Mouse (Mus musculus) MEL (cell line): ENCODE results near the gene Cep68. TPM values are rescaled to one million over a fixed set of nuclear protein-coding genes. Genes with fewer than 3 reads are reported as not detected.
A peak's percentile ranks its signal among the peaks of the same experiment; 100 is the strongest.

ENCODE experiments used
- DNase-seq: peaks from one replicate; pipeline ENCODE4 v3.0.0; 2011; ENCODE audit warnings: low read depth, low spot score
- H3K27ac ChIP-seq: 2 replicates; pipeline ENCODE4 v1.5.1; 2012; ENCODE audit warnings: low read depth, mild to moderate bottlenecking, control low read depth, low read length, moderate library complexity; ENCODE audit not compliant: control insufficient read depth
- H3K27me3 ChIP-seq, 2 experiments: fragments of 150-350 bp in 1 of 2; sonication (generic) in 1 of 2; 2 replicates each; pipeline ENCODE4 v1.6.1; 2012; ENCODE audit warnings: low read length in 2 of 2, mild to moderate bottlenecking in 2 of 2, improper control_type of control experiment in 1 of 2, moderate library complexity in 1 of 2; ENCODE audit not compliant: insufficient read depth in 2 of 2, control insufficient read depth in 1 of 2
- H3K36me3 ChIP-seq, 2 experiments: 2 replicates each; pipeline ENCODE4 v1.6.1; 2012 to 2014; ENCODE audit warnings: low read length in 2 of 2, improper control_type of control experiment in 1 of 2, inconsistent platforms in 1 of 2, mild to moderate bottlenecking in 1 of 2; ENCODE audit not compliant: insufficient read depth in 2 of 2, control insufficient read depth in 1 of 2
- H3K4me1 ChIP-seq, 2 experiments: fragments of 150-350 bp in 1 of 2; sonication (generic) in 1 of 2; 2 replicates each; pipeline ENCODE4 v1.6.1; 2012; ENCODE audit warnings: low read length in 2 of 2, improper control_type of control experiment in 1 of 2, mild to moderate bottlenecking in 1 of 2; ENCODE audit not compliant: insufficient read depth in 2 of 2, control insufficient read depth in 1 of 2
- H3K4me3 ChIP-seq, 2 experiments: fragments of 150-350 bp in 1 of 2; sonication (generic) in 1 of 2; 2 replicates each; pipeline ENCODE4 v1.5.1; 2012; ENCODE audit warnings: low read depth in 2 of 2, low read length in 2 of 2, mild to moderate bottlenecking in 2 of 2, moderate library complexity in 2 of 2, control low read depth in 1 of 2, improper control_type of control experiment in 1 of 2; ENCODE audit not compliant: control insufficient read depth in 1 of 2, insufficient read depth in 1 of 2
- H3K79me2 ChIP-seq: 2 replicates; pipeline ENCODE4 v1.6.1; 2012; ENCODE audit warnings: mild to moderate bottlenecking, low read length, moderate library complexity; ENCODE audit not compliant: control insufficient read depth, poor library complexity, insufficient read depth
- H3K9ac ChIP-seq: 2 replicates; pipeline ENCODE4 v1.6.1; 2012; ENCODE audit warnings: low read depth, mild to moderate bottlenecking, control low read depth, low read length, moderate library complexity; ENCODE audit not compliant: control insufficient read depth, poor library complexity, severe bottlenecking
- H3K9me3 ChIP-seq: fragments of 150-350 bp; sonication (generic); replicated peaks from 2 replicates; pipeline ENCODE4 v1.6.1; 2012; ENCODE audit warnings: mild to moderate bottlenecking, low read length, improper control_type of control experiment, moderate library complexity; ENCODE audit not compliant: insufficient read depth
- BHLHE40 ChIP-seq: IDR thresholded peaks from 2 replicates; pipeline ENCODE4 v1.6.1; 2012; ENCODE audit warnings: low read depth, mild to moderate bottlenecking, inconsistent platforms, low read length, improper control_type of control experiment, borderline replicate concordance
- CHD2 ChIP-seq: IDR thresholded peaks from 2 replicates; pipeline ENCODE4 v1.6.1; 2011; ENCODE audit warnings: low read length, improper control_type of control experiment
- CTCF ChIP-seq, 3 experiments: IDR thresholded peaks in 2 of 3; conservative IDR thresholded peaks in 1 of 3; 2 replicates each; pipeline ENCODE4 v1.5.1; 2011 to 2012; ENCODE audit warnings: low read length in 3 of 3, low read depth in 2 of 3, mild to moderate bottlenecking in 2 of 3, improper control_type of control experiment in 1 of 3, inconsistent platforms in 1 of 3, mixed read lengths in 1 of 3, moderate library complexity in 1 of 3; ENCODE audit not compliant: control insufficient read depth in 1 of 3, insufficient read depth in 1 of 3, poor library complexity in 1 of 3, severe bottlenecking in 1 of 3
- E2F4 ChIP-seq: IDR thresholded peaks from 2 replicates; pipeline ENCODE4 v1.6.1; 2011; ENCODE audit warnings: low read depth, low read length, improper control_type of control experiment, borderline replicate concordance
- EP300 ChIP-seq, 2 experiments: IDR thresholded peaks; 2 replicates each; pipeline ENCODE4 v1.6.1; 2011; ENCODE audit warnings: improper control_type of control experiment in 2 of 2, low read length in 2 of 2, low read depth in 1 of 2, mild to moderate bottlenecking in 1 of 2
- ETS1 ChIP-seq: IDR thresholded peaks from 2 replicates; pipeline ENCODE4 v1.6.1; 2012; ENCODE audit warnings: low read depth, mild to moderate bottlenecking, inconsistent platforms, low read length, improper control_type of control experiment, moderate library complexity
- GATA1 ChIP-seq: IDR thresholded peaks from 2 replicates; pipeline ENCODE4 v1.6.1; 2011; ENCODE audit warnings: low read depth, low read length, improper control_type of control experiment
- JUND ChIP-seq: IDR thresholded peaks from 2 replicates; pipeline ENCODE4 v1.6.1; 2011; ENCODE audit warnings: low read depth, mild to moderate bottlenecking, improper control_type of control experiment, low read length
- MAFK ChIP-seq: IDR thresholded peaks from 2 replicates; pipeline ENCODE4 v1.6.1; 2011; ENCODE audit warnings: low read depth, mild to moderate bottlenecking, low read length, improper control_type of control experiment, borderline replicate concordance
- MAZ ChIP-seq: IDR thresholded peaks from 2 replicates; pipeline ENCODE4 v1.6.1; 2012; ENCODE audit warnings: low read depth, mild to moderate bottlenecking, inconsistent platforms, low read length, improper control_type of control experiment
- MEF2A ChIP-seq: IDR thresholded peaks from 2 replicates; pipeline ENCODE4 v1.6.1; 2014; ENCODE audit warnings: low read depth, mild to moderate bottlenecking, inconsistent platforms, low read length, improper control_type of control experiment; ENCODE audit not compliant: poor library complexity, insufficient replicate concordance, severe bottlenecking; ENCODE audit errors: extremely low read depth
- MXI1 ChIP-seq: IDR thresholded peaks from 2 replicates; pipeline ENCODE4 v1.6.1; 2011; ENCODE audit warnings: mild to moderate bottlenecking, low read depth, low read length, improper control_type of control experiment
- MYC ChIP-seq: IDR thresholded peaks from 2 replicates; pipeline ENCODE4 v1.6.1; 2011; ENCODE audit warnings: low read depth, mild to moderate bottlenecking, low read length, improper control_type of control experiment, moderate library complexity
- POLR2A ChIP-seq, 2 experiments: IDR thresholded peaks; 2 replicates each; pipeline ENCODE4 v1.6.1; 2011 to 2012; ENCODE audit warnings: low read length in 2 of 2, mild to moderate bottlenecking in 2 of 2, control low read depth in 1 of 2, improper control_type of control experiment in 1 of 2, low read depth in 1 of 2, moderate library complexity in 1 of 2; ENCODE audit not compliant: control insufficient read depth in 1 of 2, insufficient read depth in 1 of 2, poor library complexity in 1 of 2
- POLR2AphosphoS2 ChIP-seq: IDR thresholded peaks from 2 replicates; pipeline ENCODE4 v1.6.1; 2011; ENCODE audit warnings: low read length, improper control_type of control experiment
- POLR2AphosphoS5 ChIP-seq: IDR thresholded peaks from 2 replicates; pipeline ENCODE4 v1.6.1; 2012; ENCODE audit warnings: low read depth, borderline replicate concordance, mild to moderate bottlenecking, inconsistent platforms, low read length, moderate library complexity, mixed read lengths
- RAD21 ChIP-seq: IDR thresholded peaks from 2 replicates; pipeline ENCODE4 v1.6.1; 2011; ENCODE audit warnings: mild to moderate bottlenecking, low read depth, low read length, improper control_type of control experiment
- RCOR1 ChIP-seq: IDR thresholded peaks from 2 replicates; pipeline ENCODE4 v1.6.1; 2012; ENCODE audit warnings: low read depth, mild to moderate bottlenecking, inconsistent platforms, low read length, improper control_type of control experiment
- SIN3A ChIP-seq: IDR thresholded peaks from 2 replicates; pipeline ENCODE4 v1.6.1; 2012; ENCODE audit warnings: low read length, improper control_type of control experiment, inconsistent platforms
- SMC3 ChIP-seq: IDR thresholded peaks from 2 replicates; pipeline ENCODE4 v1.6.1; 2011; ENCODE audit warnings: low read depth, low read length, improper control_type of control experiment
- TAL1 ChIP-seq: IDR thresholded peaks from 2 replicates; pipeline ENCODE4 v1.6.1; 2012; ENCODE audit warnings: mild to moderate bottlenecking, inconsistent platforms, low read length, moderate library complexity, mixed read lengths
- TCF12 ChIP-seq: IDR thresholded peaks from 2 replicates; pipeline ENCODE4 v1.6.1; 2014; ENCODE audit warnings: low read depth, mild to moderate bottlenecking, inconsistent platforms, low read length, improper control_type of control experiment, moderate library complexity
- UBTF ChIP-seq: IDR thresholded peaks from 2 replicates; pipeline ENCODE4 v1.6.1; 2012; ENCODE audit warnings: low read depth, mild to moderate bottlenecking, inconsistent platforms, low read length, improper control_type of control experiment, moderate library complexity, borderline replicate concordance; ENCODE audit not compliant: insufficient read depth
- USF1 ChIP-seq: IDR thresholded peaks from 2 replicates; pipeline ENCODE4 v1.6.1; 2014; ENCODE audit warnings: low read depth, mild to moderate bottlenecking, inconsistent platforms, low read length, improper control_type of control experiment, moderate library complexity
- ZC3H11A ChIP-seq: IDR thresholded peaks from 2 replicates; pipeline ENCODE4 v1.6.1; 2012; ENCODE audit warnings: low read depth, mild to moderate bottlenecking, inconsistent platforms, low read length, improper control_type of control experiment
- ZKSCAN1 ChIP-seq: IDR thresholded peaks from 2 replicates; pipeline ENCODE4 v1.6.1; 2012; ENCODE audit warnings: low read depth, mild to moderate bottlenecking, inconsistent platforms, low read length, improper control_type of control experiment, moderate library complexity
- ZMIZ1 ChIP-seq: IDR thresholded peaks from 2 replicates; pipeline ENCODE4 v1.6.1; 2012; ENCODE audit warnings: low read depth, mild to moderate bottlenecking, inconsistent platforms, low read length, improper control_type of control experiment, moderate library complexity
- ZNF384 ChIP-seq: IDR thresholded peaks from 2 replicates; pipeline ENCODE4 v1.6.1; 2012; ENCODE audit warnings: low read depth, mild to moderate bottlenecking, inconsistent platforms, low read length, improper control_type of control experiment
- polyA plus RNA-seq, 2 experiments: library from polyadenylated mRNA; stranded (reverse) in 1 of 2; unstranded in 1 of 2; fragments of >175 nt in 1 of 2; fragments of >200 nt in 1 of 2; gene quantifications; 2 replicates each; pipeline versions ENCODE4 v1.2.1 to v1.2.4; 2012; ENCODE audit warnings: low replicate concordance in 2 of 2, low read depth in 1 of 2; ENCODE audit not compliant: insufficient read length in 2 of 2, insufficient read depth in 1 of 2, missing spikeins in 1 of 2
- total RNA-seq: library from RNA; depleted of rRNA; stranded (reverse); fragments of 300-350 nt; gene quantifications from 2 replicates; pipeline ENCODE4 v1.2.3, GENCODE M21; 2012

Cep68 gene
- total and polyA plus RNA-seq, 3 experiments, result 22.2 to 24.7 TPM; not detected in 1

DNA sequence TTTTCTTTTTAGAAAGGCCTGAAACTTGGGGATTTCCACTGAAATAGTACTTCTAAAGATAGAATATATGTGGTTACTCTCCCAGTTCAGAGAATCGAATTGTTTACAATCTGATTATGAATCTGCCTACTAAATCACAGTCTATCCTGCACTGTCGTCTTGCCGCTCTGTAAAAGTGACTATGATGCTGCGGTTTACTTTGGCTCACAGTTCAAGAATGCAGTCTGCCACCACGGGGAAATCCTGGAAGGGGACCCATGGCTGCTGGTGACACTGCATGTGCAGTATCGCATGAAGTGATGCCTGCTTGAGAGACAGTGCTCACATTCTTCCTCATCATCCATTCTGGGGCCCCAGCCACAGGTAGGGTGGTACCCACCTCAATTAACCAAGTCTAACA lies 3.9 kb downstream of the Cep68 start:
- peaks cover 15 to 27% of the 10 kb centered on the region in 2 experiments for H3K4me1 ChIP-seq
- no peak overlapping the region for H3K27ac ChIP-seq
- no peaks in the 10 kb centered on the region for H3K27me3 ChIP-seq
- TF ChIP-seq POLR2A (IDR thresholded peaks at IDR 0.05; ENCODE audit: control insufficient read depth in 1 of 2, insufficient read depth in 1 of 2, low read depth in 1 of 2, low read length in 2 of 2, poor library complexity in 1 of 2) (no peak), ZMIZ1 (no peak), ZNF384 (no peak), ZC3H11A (no peak), MEF2A (no peak), USF1 (no peak), E2F4 (no peak), MAZ (no peak), GATA1 (no peak), SMC3 (no peak), POLR2AphosphoS2 (no peak), UBTF (no peak), JUND (no peak), MYC (no peak), ETS1 (no peak), CHD2 (no peak), ZKSCAN1 (no peak), MXI1 (no peak)
- H3K9ac ChIP-seq, result no peak overlapping the region
- peaks cover 26% of the 10 kb centered on the region for H3K79me2 ChIP-seq
- peaks cover 0 to 25% of the 10 kb centered on the region in 2 experiments; a peak in 3 of 4 replicates for H3K36me3 ChIP-seq
- H3K4me3 ChIP-seq, result no peak overlapping the region
- H3K9me3 ChIP-seq, result no peaks in the 10 kb centered on the region
- no peak for DNase-seq

DNA sequence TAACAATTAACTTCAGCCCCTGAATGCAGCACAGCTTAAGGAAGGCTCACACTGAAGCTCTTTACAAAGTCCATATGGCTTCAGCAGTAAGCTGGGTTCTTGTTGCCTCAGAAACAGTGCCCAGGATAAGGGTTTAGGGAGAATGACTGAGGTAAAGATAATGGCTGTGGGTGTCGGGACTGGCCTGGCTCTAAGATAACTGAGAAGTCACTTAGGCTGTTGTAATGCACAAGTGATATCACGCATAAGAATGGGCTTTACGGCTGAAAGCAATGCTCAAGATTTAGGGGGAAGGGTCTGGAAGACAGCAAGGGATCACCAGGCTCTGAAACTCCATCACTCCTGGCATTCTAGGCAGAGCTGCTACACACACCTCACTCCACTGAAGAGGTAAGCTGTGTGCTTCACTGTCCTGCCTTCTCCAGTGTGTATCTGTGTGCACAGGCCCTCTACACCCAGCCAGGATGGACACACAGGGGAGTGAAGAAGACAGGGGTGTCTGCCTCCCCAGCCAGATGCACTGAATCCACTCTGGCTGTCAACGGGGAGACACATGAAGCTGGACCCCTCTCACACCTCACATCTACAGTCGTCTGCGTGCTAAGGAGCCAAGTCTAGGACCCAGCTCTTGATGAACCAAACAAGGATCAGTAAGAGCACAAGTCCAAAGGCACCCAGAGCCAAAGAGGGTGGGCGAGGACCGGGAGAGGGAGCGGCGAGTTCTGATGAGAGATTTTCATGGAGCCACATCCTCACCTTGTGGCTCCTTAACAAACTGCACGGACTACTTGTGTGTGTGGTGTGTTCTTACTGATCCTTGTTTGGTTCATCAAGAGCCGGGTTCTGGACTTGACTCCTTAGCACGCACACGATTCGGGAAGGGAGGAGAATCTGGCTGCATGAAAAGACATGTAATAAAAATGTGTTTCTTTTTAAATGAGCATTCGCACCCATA lies 4.6 kb downstream of the Cep68 start:
- Histone ChIP-seq H3K4me1 (peaks cover 15 to 27% of the 10 kb centered on the region in 2 experiments), H3K9ac (no peak overlapping the region), H3K9me3 (no peaks in the 10 kb centered on the region), H3K36me3 (peaks cover 2 to 22% of the 10 kb centered on the region in 2 experiments; a peak in 3 of 4 replicates), H3K79me2 (peaks cover 26% of the 10 kb centered on the region), H3K27me3 (no peaks in the 10 kb centered on the region), H3K4me3 (no peak overlapping the region), H3K27ac (no peak overlapping the region)
- peak; percentile 82 for DNase-seq
- TF ChIP-seq CTCF (IDR thresholded peaks at IDR 0.05 in 2 of 3, conservative IDR thresholded peaks at IDR 0.05 in 1 of 3; ENCODE audit: control insufficient read depth in 1 of 3, insufficient read depth in 1 of 3, low read depth in 2 of 3, low read length in 3 of 3, poor library complexity in 1 of 3, severe bottlenecking in 1 of 3) (peak in 1 of 3 experiments; percentile 24; a peak in 2 of 6 replicates), GATA1 (peak; percentile 80), BHLHE40 (no peak), MEF2A (no peak), USF1 (no peak), TAL1 (0 out of 2 replicates have a peak, but pooled peaks have one; percentile 27), MYC (no peak), POLR2AphosphoS5 (no peak), JUND (no peak), TCF12 (peak; percentile 75), MAZ (no peak), SIN3A (peak; percentile 57), RAD21 (peak; percentile 30), MAFK (no peak; the same call in 1 of the 2 replicates), POLR2A (IDR thresholded peaks at IDR 0.05; ENCODE audit: control insufficient read depth in 1 of 2, insufficient read depth in 1 of 2, low read depth in 1 of 2, low read length in 2 of 2, poor library complexity in 1 of 2) (no peak), RCOR1 (peak; percentile 55; the same call in 1 of the 2 replicates), EP300 (IDR thresholded peaks at IDR 0.05; ENCODE audit: low read depth in 1 of 2, low read length in 2 of 2) (peak; percentile 68 to 70), MXI1 (peak; percentile 35; the same call in 1 of the 2 replicates)
